Mouse (Mus musculus) midbrain, embryonic 14.5 days (tissue): ENCODE measurements around the gene Mrpl35. TPM values are rescaled to one million over a fixed set of nuclear protein-coding genes. Genes with fewer than 3 reads are reported as not detected.

ENCODE experiments used
- polyA plus RNA-seq: library from polyadenylated mRNA; unstranded; fragments of >200 nt; fragmentation: Nextera tagmentation; extraction: Ambion mirVana; gene quantifications from 2 replicates; pipeline ENCODE4 v1.2.1, GENCODE M21; 2014

Mrpl35 gene
- polyA plus RNA-seq, 1 experiment from 2014 or later: 41.1 TPM

Other genes starting within 250 kb of the Mrpl35 start
- gene Kdm3a, start 194.0 kb downstream of the Mrpl35 start, polyA plus RNA-seq: 30.7 and 43.7 TPM in 2 replicates
- gene Reep1, start 119.4 kb downstream of the Mrpl35 start, polyA plus RNA-seq: 228 and 298 TPM in 2 replicates
- 161 and 173 TPM in 2 replicates for gene Immt, start 4.4 kb upstream of the Mrpl35 start, polyA plus RNA-seq
- 72.3 and 99.8 TPM in 2 replicates for gene Ptcd3, start 81.8 kb upstream of the Mrpl35 start, polyA plus RNA-seq
- 11.7 and 17.4 TPM in 2 replicates for gene Polr1a, start 82.1 kb upstream of the Mrpl35 start, polyA plus RNA-seq